Mouse (Mus musculus): ENCODE measurements around the gene Nadk.

DNA sequence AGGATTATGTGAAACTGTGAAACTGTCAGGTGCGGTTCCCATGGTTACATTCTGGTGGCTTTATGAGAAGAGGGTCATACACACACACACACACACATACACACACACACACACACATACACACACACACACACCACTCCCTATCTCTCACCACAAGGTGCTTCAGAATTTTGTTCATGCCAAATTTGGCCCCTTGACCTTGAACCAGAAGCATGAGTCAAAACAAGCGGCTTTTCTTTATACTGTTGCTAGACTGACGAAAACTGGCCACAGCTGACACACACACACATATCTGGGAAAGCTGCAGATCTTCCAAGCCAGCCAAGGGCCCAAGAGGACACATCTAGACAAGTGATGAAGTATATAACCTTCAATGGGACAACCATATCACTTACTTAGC, 33.6 kb downstream of the Nadk start:
- TF ChIP-seq HCFC1 (IDR thresholded peaks at IDR 0.05; ENCODE audit: borderline replicate concordance, insufficient read depth, low read length) = no peak
- no peak for TF ChIP-seq CHD2 (IDR thresholded peaks at IDR 0.05; ENCODE audit: low read depth, low read length)
- no peak for TF ChIP-seq ZC3H11A (IDR thresholded peaks at IDR 0.05; ENCODE audit: borderline replicate concordance, low read depth, low read length)
